Mouse (Mus musculus) left cerebral cortex, postnatal 36 days (tissue): ENCODE measurements around the gene Gcnt1. TPM values are rescaled to one million over a fixed set of nuclear protein-coding genes. Genes with fewer than 3 reads are reported as not detected.
A peak's percentile ranks its signal among the peaks of the same experiment; 100 is the strongest.

Experiments
- DNase-seq, 2 experiments: peaks; one replicate each; pipeline ENCODE4 v3.0.0; 2021 to 2022; ENCODE audit warnings: low spot score in 2 of 2, mixed read lengths in 1 of 2
- intact Hi-C: fragments of 180-260 bp; cut with DNase I; formaldehyde crosslinking; loops from one replicate; pipeline ENCODE4 v1.15.1; 2025
- total RNA-seq, 2 experiments: library from RNA; stranded (reverse); gene quantifications; 2 replicates each; pipeline ENCODE4 v1.2.3; 2021

Gene Gcnt1
- 1 to 10 TPM; 2.0 to 2.2 TPM for total RNA-seq

DNA sequence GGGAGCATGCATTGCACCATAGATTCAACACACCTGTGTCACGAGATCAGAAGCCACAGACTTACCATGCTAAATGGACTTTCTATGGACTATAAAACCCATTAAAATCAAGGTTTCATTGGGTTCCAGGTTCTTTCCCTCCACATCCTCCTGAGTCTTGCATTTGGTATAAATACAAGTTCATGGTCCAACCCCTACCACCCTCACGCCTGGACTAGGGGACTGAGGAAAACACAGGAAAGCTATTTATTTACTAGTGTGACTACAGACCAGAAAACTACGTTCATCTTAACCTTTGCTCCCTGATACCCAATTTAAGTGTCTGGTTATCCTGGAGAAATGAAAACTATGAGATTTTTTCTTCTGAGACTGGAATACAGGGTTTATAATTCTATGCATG is at the start of gene Gcnt1:
Gene Gcnt1, minus strand, starts transcription at position 144 of the 400 bp plus-strand sequence.
- intact Hi-C loops = no loop called here
- DNase-seq = no peak

DNA sequence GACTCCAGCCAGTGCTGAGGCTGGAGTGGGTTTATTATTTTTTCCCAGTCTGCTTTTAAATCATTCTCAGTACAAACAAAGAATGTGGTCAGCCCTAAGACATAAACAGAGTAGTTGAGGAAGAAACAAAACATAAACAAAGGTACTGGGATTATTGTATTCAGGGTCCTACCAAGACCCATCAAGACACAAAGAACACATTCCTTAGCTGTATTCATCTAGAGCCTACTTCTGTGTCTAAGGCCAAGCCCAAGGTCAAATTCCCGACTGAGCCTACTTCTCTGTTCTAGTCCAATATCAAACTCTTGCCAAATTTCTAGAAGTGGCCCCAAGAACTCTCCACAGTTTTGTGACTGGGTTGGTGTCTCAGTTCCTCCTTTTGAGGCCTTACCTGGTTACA is 45.2 kb upstream of the Gcnt1 start:
- no peak for DNase-seq
- intact Hi-C loops = no loop called here

DNA sequence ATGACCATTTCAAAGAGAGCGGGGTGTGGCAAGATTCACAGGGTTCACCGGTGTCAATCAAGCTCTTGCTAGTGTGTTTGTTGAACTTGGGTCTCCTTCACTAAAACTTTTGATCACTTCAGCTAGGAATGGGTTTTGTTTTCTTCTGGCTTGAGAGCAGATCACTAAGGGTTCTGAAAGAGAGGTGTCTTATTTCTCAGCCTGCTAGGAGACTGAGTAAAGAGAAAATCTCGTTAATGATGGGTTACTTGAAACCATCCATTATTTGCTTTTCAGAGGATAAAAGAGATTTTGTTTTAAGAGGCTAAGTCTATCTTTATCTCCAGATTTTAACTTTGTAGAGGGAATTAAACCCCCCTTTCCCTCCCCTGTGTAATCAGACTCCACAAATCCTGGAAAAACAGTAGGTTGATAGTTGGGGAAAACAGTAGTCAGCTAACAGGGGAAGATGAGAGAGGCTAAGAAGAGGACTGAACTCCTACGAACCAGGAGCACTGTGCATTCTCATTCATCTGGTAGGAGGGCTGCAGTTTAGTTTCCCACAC is 40.3 kb upstream of the Gcnt1 start:
- no peak for DNase-seq
- intact Hi-C loops = no loop called here

DNA sequence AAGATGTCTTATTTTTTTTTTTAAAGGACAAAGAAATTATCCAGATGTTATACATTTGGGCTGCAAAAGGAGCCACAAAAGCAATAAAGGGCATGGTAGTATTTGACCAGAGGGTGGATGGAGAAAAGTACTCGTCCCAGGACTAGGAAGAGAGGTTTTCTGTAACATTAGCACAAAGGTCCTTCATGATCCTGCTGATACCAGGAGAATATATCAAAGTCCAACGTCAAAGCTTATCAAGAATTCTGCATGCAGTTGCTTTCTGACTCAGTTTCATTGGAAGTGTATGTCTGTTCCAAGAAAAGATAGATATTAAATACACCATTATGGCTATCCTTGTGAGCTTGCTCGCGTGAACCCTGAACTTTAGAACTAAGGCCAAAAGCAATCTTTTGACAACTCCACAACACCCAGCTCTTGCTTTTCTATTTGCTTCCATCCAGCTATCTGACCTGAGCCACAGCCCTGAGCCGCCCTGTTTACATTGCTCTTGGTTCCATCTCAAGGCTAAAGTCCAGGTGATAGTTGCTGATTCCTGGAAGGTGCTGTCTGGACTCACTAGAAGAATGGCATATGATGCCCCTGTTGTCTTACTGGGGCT is 37.9 kb upstream of the Gcnt1 start:
- DNase-seq = no peak
- intact Hi-C loops = no loop called here

GRCm38 (mm10) chr19:17409351-17409750 is 36.7 kb upstream of the Gcnt1 start:
- intact Hi-C loops = no loop called here
- no peak for DNase-seq

- intact Hi-C loops = no loop called here
- DNase-seq = no peak
Observed at GRCm38 (mm10) chr19:17408591-17408990, 35.9 kb upstream of the Gcnt1 start.

- DNase-seq = no peak
- intact Hi-C loops = no loop called here
Observed at GRCm38 (mm10) chr19:17406823-17407222, 34.2 kb upstream of the Gcnt1 start.

DNA sequence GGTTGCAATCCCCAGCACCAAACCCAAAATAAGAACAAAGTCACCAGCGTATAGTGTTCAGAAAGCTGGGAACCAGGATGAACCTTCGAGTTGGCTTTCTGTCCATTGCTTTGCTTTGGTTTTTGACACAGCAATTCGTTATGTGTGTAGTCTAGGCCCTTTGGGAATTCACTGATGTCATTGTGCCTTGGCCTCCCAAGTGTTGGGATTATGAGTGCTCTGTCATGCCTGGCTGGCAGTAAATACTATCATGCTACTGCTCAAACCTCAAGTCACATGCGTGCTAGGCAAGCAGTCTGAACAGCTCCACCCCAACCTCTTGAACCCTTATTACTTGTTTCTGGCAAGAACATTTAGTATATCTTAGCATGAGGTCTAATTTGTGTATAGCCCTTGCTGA is 30.5 kb upstream of the Gcnt1 start:
- DNase-seq = no peak
- intact Hi-C loops = no loop called here

GRCm38 (mm10) chr19:17400571-17400970 is 27.9 kb upstream of the Gcnt1 start:
- DNase-seq = no peak
- intact Hi-C loops = no loop called here

- intact Hi-C loops = no loop called here
- DNase-seq = no peak
Observed at GRCm38 (mm10) chr19:17399965-17400364, 27.3 kb upstream of the Gcnt1 start.

- DNase-seq = no peak
- intact Hi-C loops = no loop called here
Observed at GRCm38 (mm10) chr19:17397922-17398321, 25.3 kb upstream of the Gcnt1 start.

GRCm38 (mm10) chr19:17396802-17397201 is 24.2 kb upstream of the Gcnt1 start:
- DNase-seq = no peak
- intact Hi-C loops = no loop called here

- peak; percentile 87 to 90 for DNase-seq
- intact Hi-C loops = no loop called here
Observed at GRCm38 (mm10) chr19:17393841-17394591, 21.4 kb upstream of the Gcnt1 start, which contains the start of gene Rfk. Rfk (plus strand) TSS chr19:17394043.

- intact Hi-C loops = no loop called here
- DNase-seq = no peak
Observed at GRCm38 (mm10) chr19:17392866-17393265, 20.2 kb upstream of the Gcnt1 start.

- intact Hi-C loops = loop anchor here (1.0 kb wide), 1 partner anchor 264 kb away; no protein-coding TSS in a partner anchor
- DNase-seq = no peak
Observed at GRCm38 (mm10) chr19:17388404-17388803, 15.8 kb upstream of the Gcnt1 start.

GRCm38 (mm10) chr19:17386424-17386823 is 13.8 kb upstream of the Gcnt1 start:
- no peak for DNase-seq
- intact Hi-C loops = no loop called here

DNA sequence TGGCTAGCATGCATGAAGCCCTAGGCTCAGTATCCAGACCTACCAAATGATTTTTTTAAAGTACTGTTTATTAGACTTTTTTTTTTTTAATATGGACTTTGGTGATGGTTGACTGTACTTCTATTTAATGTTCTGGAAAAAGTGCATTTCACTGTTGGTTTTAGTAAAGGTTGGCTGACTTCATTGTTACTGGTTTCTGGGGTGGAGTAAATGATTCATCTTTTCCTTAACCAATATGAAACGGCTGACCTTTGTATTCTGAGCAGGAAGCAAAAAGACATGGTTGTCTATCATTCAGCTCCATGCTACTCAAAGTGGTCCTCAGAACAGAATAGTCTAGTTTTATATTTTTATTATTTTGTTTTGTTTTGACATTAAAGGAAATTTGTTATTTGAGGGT is 12.8 kb upstream of the Gcnt1 start:
- no peak for DNase-seq
- intact Hi-C loops = no loop called here

GRCm38 (mm10) chr19:17385022-17385421 is 12.4 kb upstream of the Gcnt1 start:
- intact Hi-C loops = no loop called here
- DNase-seq = no peak

GRCm38 (mm10) chr19:17382807-17383397 is 10.3 kb upstream of the Gcnt1 start:
- intact Hi-C loops = no loop called here
- peak; percentile 10 to 12 for DNase-seq

GRCm38 (mm10) chr19:17380549-17380948 is 7.9 kb upstream of the Gcnt1 start:
- intact Hi-C loops = no loop called here
- no peak for DNase-seq

DNA sequence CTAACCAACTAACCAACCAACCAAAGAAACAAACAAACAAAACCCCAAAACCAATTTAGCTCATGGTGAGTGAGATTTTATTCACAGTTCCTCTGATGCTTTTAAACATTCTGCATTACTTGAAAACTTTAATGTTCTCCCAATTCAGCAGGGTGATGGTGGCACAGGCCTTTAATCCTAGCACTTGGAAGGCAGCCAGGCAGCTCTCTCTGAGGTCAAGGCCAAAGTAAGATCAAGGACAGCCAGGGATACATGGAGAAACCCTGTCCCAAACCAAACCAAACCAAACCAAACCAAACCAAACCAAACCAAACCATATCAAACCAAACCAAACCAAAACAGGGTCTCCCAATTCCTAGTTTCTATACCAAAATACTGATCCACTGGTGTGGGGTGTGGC is 6.2 kb upstream of the Gcnt1 start:
- DNase-seq = no peak
- intact Hi-C loops = no loop called here
